Comparison of ENCODE assay signal across 24 mouse cellular contexts in the genomic region with DNA sequence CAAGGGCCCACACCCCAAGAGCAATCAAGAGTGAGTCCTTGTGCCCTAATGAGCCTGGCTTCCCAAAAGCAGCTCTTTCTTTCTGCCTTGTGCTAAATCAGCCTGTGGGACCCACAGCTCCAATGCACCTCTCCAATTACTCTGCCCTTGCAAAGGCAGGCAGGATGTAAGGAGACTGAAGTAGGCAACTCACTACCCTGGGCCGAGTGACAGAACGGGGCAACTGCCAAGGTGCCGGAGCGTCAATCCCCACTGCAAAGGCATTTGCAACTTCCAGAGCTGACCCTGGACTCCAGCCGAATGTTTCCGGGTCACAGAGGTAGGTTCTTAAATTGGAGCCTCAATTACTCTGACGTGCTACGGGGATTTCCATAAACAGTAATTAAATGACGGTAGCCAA.
DNase-seq lines count a peak whose midpoint lies in the region; ATAC-seq and TF ChIP-seq lines count a peak whose summit lies in the region.
"Had no signal": no experiment of that assay in that cellular context is flagged by ENCODE, and none has a peak within 500 bp of the region (broad histone marks: within the 10 kb centered on the region; RNA-seq: fewer than 3 reads in every experiment).

No protein-coding gene starts in this region.

- H3K27ac ChIP-seq in limb, embryonic 15.5 days, result 0 out of 2 replicates have a peak overlapping the region, but pooled peaks have one; percentile 38
- H3K27ac ChIP-seq in limb, embryonic 10.5 days, result no peak overlapping the region; the same call in 1 of the 2 replicates
- H3K27ac ChIP-seq in kidney, adult 2 months (ENCODE audit: insufficient read depth, low read depth, low read length), result no peak overlapping the region
- H3K27ac ChIP-seq: hindbrain, embryonic 10.5 days; hindbrain, embryonic 15.5 days; liver, embryonic 14.5 days; stomach, postnatal 0 days had no signal

- no peaks in the 10 kb centered on the region for H3K9me3 ChIP-seq in limb, embryonic 15.5 days
- no peaks in the 10 kb centered on the region for H3K9me3 ChIP-seq in limb, embryonic 10.5 days (replicated peaks)
- H3K9me3 ChIP-seq: hindbrain, embryonic 10.5 days; hindbrain, embryonic 15.5 days had no signal

- TF ChIP-seq POLR2A in brain, embryonic 14.5 days (IDR thresholded peaks at IDR 0.05; ENCODE audit: borderline replicate concordance, extremely low read depth, insufficient read depth, insufficient read length, poor library complexity, severe bottlenecking), result no peak
- TF ChIP-seq POLR2A in kidney, adult 2 months (IDR thresholded peaks at IDR 0.05; ENCODE audit: low read depth, low read length), result no peak

- no peak overlapping the region for H3K9ac ChIP-seq in limb, embryonic 15.5 days
- H3K9ac ChIP-seq: hindbrain, embryonic 15.5 days; liver, embryonic 14.5 days; lung, embryonic 14.5 days had no signal

- no peak overlapping the region for H3K4me2 ChIP-seq in limb, embryonic 15.5 days
- H3K4me2 ChIP-seq: hindbrain, embryonic 15.5 days; lung, embryonic 14.5 days had no signal

- ATAC-seq in limb, embryonic 15.5 days (ENCODE audit: insufficient number of reproducible peaks, low FRiP score, low TSS enrichment, low read depth), result no peak
- ATAC-seq: inflammation-experienced regulatory T-cells, adult 6 months had no signal

- H3K36me3 ChIP-seq in limb, embryonic 15.5 days, result 0 out of 2 replicates have a peak, but pooled peaks cover 3% of the 10 kb centered on the region
- peaks cover 26% of the 10 kb centered on the region for H3K36me3 ChIP-seq in limb, embryonic 10.5 days
- H3K36me3 ChIP-seq in kidney, adult 2 months (ENCODE audit: control insufficient read depth, insufficient read depth, low read length), result no peaks in the 10 kb centered on the region
- H3K36me3 ChIP-seq: hindbrain, embryonic 15.5 days had no signal

- peak; percentile 36 for DNase-seq in gastrocnemius, adult 18-20 months (ENCODE audit: low spot score)
- no peak for DNase-seq in gastrocnemius, postnatal 10 days
- DNase-seq in limb, embryonic 10.5 days (ENCODE audit: low spot score), result no peak
- peak; percentile 67 for DNase-seq in brain, embryonic 14.5 days (ENCODE audit: low read depth)
- DNase-seq in kidney, adult 2 months, result no peak
- DNase-seq: adrenal gland, adult 8-10 months; B cell, adult 2 months; cerebellum, adult 8-10 months; cerebellum, postnatal 25 days; heart, postnatal 14 days; kidney, adult 18-20 months; kidney, postnatal 36 days; left cerebral cortex, postnatal 4 days; liver; lung, embryonic 14.5 days; lung, postnatal 14 days; midbrain, embryonic 14.5 days; right cerebral cortex, adult 18-20 months had no signal

- no peak overlapping the region for H3K4me3 ChIP-seq in limb, embryonic 15.5 days
- H3K4me3 ChIP-seq in limb, embryonic 10.5 days, result no peak overlapping the region
- H3K4me3 ChIP-seq in kidney, adult 2 months (ENCODE audit: insufficient read depth, low read depth, low read length), result no peak overlapping the region
- H3K4me3 ChIP-seq: hindbrain, embryonic 10.5 days; hindbrain, embryonic 15.5 days had no signal

- H3K27me3 ChIP-seq in limb, embryonic 15.5 days, result no peaks in the 10 kb centered on the region
- no peaks in the 10 kb centered on the region for H3K27me3 ChIP-seq in limb, embryonic 10.5 days (ENCODE audit: low read depth, poor library complexity, severe bottlenecking)
- H3K27me3 ChIP-seq in kidney, adult 2 months (replicated peaks; ENCODE audit: control insufficient read depth, insufficient read depth, low read length), result no peaks in the 10 kb centered on the region
- H3K27me3 ChIP-seq: hindbrain, embryonic 15.5 days had no signal

- TF ChIP-seq CTCF in brain, embryonic 14.5 days (IDR thresholded peaks at IDR 0.05; ENCODE audit: borderline replicate concordance, extremely low read depth, insufficient read depth, insufficient read length), result no peak
- no peak for TF ChIP-seq CTCF in kidney, adult 2 months (conservative IDR thresholded peaks at IDR 0.05; ENCODE audit: insufficient read depth, insufficient read length, low read depth, low read length)

- H3K4me1 ChIP-seq in limb, embryonic 15.5 days, result peaks cover 26% of the 10 kb centered on the region
- peaks cover 53% of the 10 kb centered on the region for H3K4me1 ChIP-seq in limb, embryonic 10.5 days
- no peaks in the 10 kb centered on the region for H3K4me1 ChIP-seq in kidney, adult 2 months (ENCODE audit: control insufficient read depth, insufficient read depth, low read length)

- 39% methylated on average over 9 of the region's 9 CpGs for WGBS in limb, embryonic 15.5 days
- WGBS in limb, embryonic 10.5 days, result 54% methylated on average over 9 of the region's 9 CpGs
- 76% methylated on average over 9 of the region's 9 CpGs for WGBS in kidney, adult 2 months

Comparison
In these comparisons a context has a peak if more than half of its experiments do, and no peak if none do; other contexts are left out.
1. DNase-seq: peak in gastrocnemius, adult 18-20 months (single experiment) and brain, embryonic 14.5 days (single experiment); none in gastrocnemius, postnatal 10 days (single experiment), limb, embryonic 10.5 days (single experiment) and kidney, adult 2 months (single experiment).